Mouse (Mus musculus) erythroblast, embryonic 14.5 days (primary cell): ENCODE measurements around the gene Trmt61a. TPM values are rescaled to one million over a fixed set of nuclear protein-coding genes. Genes with fewer than 3 reads are reported as not detected.

Source experiments
- H3K27me3 ChIP-seq: 2 replicates; pipeline ENCODE4 v1.6.1; 2012; ENCODE audit warnings: inconsistent platforms; ENCODE audit not compliant: control insufficient read depth
- H3K36me3 ChIP-seq: 2 replicates; pipeline ENCODE4 v1.6.1; 2012; ENCODE audit warnings: mild to moderate bottlenecking, inconsistent platforms; ENCODE audit not compliant: control insufficient read depth
- H3K4me1 ChIP-seq: 2 replicates; pipeline ENCODE4 v1.6.1; 2012; ENCODE audit warnings: inconsistent platforms; ENCODE audit not compliant: control insufficient read depth
- H3K4me3 ChIP-seq: replicated peaks from 2 replicates; pipeline ENCODE3; 2012; ENCODE audit warnings: moderate library complexity, mild to moderate bottlenecking, inconsistent platforms
- H3K9me3 ChIP-seq: 2 replicates; pipeline ENCODE4 v1.6.1; 2012; ENCODE audit warnings: low read length, inconsistent platforms, mixed read lengths; ENCODE audit not compliant: control insufficient read depth
- GATA1 ChIP-seq: IDR thresholded peaks from 2 replicates; pipeline ENCODE4 v1.6.1; 2012; ENCODE audit warnings: low read length, inconsistent platforms, mixed read lengths
- TAL1 ChIP-seq: IDR thresholded peaks from 3 replicates; pipeline ENCODE4 v1.6.1; 2012; ENCODE audit warnings: low read length, inconsistent platforms, mixed read lengths
- polyA plus RNA-seq: library from polyadenylated mRNA; stranded (reverse); fragments of >175 nt; gene quantifications from 2 replicates; pipeline ENCODE4 v1.2.3, GENCODE M21; 2012

Trmt61a gene
- polyA plus RNA-seq, 1 experiment, result 0.96 TPM

DNA sequence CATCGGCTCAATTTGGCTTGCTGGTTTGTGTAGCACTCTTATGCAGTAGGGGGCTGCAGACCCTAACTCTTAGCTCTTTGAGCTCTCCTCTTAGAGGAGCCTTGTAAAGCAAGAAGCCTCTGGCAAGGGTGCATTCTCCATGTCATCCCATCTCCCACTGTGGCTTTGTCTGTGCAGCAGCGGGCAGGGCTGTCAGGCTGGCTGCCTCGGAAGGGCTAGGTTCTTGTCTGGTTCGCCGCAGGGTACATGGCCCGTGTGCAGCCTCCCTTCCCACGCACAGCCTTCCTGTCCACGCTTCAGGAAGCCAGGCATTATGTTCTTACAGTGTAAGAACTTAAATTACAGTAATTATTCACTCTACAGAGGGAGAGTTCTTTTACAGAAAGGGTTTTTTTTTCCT lies 40.8 kb downstream of the Trmt61a start:
- no peak for TF ChIP-seq TAL1
- no peak for TF ChIP-seq GATA1
- peaks cover 25% of the 10 kb centered on the region for H3K4me1 ChIP-seq
- H3K36me3 ChIP-seq, result peaks cover 17% of the 10 kb centered on the region
- H3K27me3 ChIP-seq, result no peaks in the 10 kb centered on the region
- no peak overlapping the region for H3K4me3 ChIP-seq
- H3K9me3 ChIP-seq, result peaks cover 7% of the 10 kb centered on the region

DNA sequence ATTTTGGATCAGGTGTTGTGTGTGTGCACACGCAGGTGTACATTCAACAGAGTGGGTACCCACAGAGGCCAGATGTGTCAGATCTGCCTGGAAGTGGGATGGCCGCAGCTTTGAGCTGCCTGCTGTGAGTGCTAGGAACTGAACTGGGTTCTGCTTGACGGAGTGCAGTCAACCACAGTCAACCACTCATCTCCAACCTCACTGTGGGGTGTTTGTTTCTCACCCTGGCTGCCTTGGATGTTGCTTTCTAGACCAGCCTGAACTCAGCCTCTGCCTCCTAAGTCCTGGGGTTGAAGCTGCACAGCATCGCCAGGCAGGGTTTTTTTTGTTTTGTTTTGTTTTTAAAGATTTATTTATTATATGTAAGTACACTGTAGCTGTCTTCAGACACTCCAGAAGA lies 42.3 kb downstream of the Trmt61a start:
- peaks cover 7% of the 10 kb centered on the region for H3K9me3 ChIP-seq
- no peaks in the 10 kb centered on the region for H3K27me3 ChIP-seq
- peaks cover 11% of the 10 kb centered on the region for H3K4me1 ChIP-seq
- TF ChIP-seq TAL1 (no peak), GATA1 (no peak)
- H3K4me3 ChIP-seq, result no peak overlapping the region
- peaks cover 30% of the 10 kb centered on the region for H3K36me3 ChIP-seq

DNA sequence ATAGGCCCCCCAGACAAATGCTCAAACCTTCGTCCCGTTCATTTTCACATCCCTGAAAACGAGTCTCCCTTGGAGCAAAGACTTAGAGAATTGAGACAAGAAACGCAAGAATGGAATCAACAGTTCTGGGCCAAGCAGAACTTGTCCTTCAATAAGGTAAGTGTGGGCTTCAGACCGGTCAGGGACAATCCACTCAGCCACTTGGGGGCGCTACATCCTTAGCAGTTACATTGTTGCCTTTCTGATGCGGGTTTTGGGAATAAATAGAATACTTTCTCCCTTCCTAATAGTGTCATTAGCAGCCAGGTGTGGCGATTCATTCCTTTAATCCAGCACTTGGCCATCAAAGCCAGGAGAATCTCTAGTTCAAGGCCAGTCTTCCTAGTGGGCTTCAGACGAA lies 44.7 kb downstream of the Trmt61a start:
- H3K27me3 ChIP-seq, result no peaks in the 10 kb centered on the region
- no peak overlapping the region for H3K4me3 ChIP-seq
- TF ChIP-seq TAL1, result no peak
- no peak for TF ChIP-seq GATA1
- no peaks in the 10 kb centered on the region; the same call in 1 of the 2 replicates for H3K4me1 ChIP-seq
- no peaks in the 10 kb centered on the region for H3K9me3 ChIP-seq
- peaks cover 43% of the 10 kb centered on the region for H3K36me3 ChIP-seq

DNA sequence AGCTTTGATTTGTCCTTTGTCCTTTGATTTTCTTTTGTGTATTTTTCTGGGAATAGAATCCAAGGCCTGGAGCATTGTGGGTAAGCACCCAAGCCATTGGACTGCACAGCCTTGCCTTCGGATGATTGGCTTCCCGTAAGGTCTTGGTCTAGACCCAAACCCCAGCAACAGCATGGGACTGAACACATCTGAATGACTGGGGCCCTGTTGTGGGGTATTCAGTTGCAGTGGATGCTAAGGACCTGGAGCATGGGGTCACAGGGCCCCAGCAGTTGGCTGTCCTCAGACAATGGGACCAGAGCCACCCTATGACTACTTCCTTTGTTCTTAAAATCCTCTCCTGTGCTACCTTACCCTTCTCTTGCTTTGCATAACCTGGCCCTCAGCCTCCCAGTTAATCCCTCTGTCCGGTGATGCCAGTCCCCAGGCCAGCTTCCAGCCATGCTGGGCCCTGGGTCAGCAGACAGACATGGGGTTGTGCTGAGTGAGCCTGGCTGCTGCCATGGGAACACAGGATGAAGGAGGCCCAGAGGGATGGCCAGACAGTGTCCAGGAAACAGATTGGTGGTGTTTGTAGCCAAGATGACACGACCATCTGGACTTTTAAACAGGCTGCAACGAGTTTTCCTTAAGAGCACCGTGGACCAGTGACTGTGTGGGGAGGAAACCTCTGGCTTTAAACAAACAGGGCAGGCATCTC lies 46.9 kb downstream of the Trmt61a start:
- H3K27me3 ChIP-seq, result no peaks in the 10 kb centered on the region
- H3K4me3 ChIP-seq, result no peak overlapping the region
- H3K9me3 ChIP-seq, result no peaks in the 10 kb centered on the region
- no peak for TF ChIP-seq GATA1
- no peak for TF ChIP-seq TAL1
- H3K4me1 ChIP-seq, result no peaks in the 10 kb centered on the region
- peaks cover 52% of the 10 kb centered on the region for H3K36me3 ChIP-seq

DNA sequence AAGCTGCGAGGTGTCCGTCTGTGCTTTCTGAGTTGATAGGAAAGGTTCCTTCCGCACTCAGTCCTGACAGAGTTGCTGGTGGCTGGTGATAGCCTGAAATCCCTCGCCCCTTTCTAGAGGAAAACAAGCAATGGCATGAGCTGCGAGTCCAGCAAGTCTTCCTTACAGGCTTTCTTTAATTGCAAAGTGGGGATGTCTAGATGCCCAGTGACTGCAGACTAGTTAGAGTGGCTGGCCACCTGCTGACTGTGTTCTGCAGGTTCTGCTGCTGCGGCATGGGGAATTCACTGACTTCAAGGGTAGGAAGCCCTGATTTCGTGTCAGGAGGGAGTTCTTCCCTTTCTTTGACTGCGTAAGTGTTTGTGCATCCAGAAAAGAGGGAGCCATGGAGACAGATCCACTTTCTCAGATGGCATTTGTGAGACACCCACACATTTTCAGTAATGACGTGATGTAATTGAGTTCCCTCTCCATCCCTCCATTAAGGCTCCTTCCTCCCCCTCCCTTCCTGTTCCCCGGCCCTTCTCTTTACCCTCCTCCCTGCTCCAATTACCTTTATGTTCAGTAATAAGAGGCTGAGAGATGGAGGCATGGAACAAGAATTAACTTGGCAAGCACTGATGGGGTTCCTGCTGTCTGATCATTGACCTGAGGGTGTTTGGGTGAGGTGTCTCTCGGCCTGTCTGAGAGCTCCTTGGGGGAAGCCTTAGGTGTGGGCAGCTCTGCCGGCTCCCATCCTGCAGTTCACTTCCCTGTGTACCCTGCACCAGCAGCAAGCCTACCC lies 47.6 kb downstream of the Trmt61a start:
- Histone ChIP-seq H3K9me3 (no peaks in the 10 kb centered on the region), H3K4me3 (no peak overlapping the region), H3K27me3 (no peaks in the 10 kb centered on the region), H3K36me3 (peaks cover 52% of the 10 kb centered on the region), H3K4me1 (no peaks in the 10 kb centered on the region)
- TF ChIP-seq TAL1 (no peak), GATA1 (no peak)

DNA sequence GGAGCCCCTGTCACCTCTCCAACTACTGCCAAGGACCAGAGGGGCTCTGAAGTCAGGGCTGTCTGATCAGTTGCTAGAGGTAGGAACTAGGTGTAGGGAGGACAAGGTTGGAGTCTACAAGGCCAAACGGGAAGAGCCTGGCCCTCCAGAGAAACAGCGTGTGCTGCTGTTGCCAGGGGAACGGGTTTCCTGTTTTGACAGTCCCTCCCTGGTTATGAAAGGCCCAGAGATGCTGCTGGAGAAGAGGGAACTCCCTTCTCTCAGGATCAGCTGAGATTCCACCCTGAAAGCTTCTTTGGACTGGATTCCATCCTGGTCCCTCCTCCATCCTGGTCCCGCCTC lies 48.2 kb downstream of the Trmt61a start:
- Histone ChIP-seq H3K4me3 (no peak overlapping the region), H3K4me1 (no peaks in the 10 kb centered on the region), H3K27me3 (no peaks in the 10 kb centered on the region), H3K36me3 (peaks cover 54% of the 10 kb centered on the region), H3K9me3 (no peaks in the 10 kb centered on the region)
- TF ChIP-seq GATA1, result no peak
- no peak for TF ChIP-seq TAL1

DNA sequence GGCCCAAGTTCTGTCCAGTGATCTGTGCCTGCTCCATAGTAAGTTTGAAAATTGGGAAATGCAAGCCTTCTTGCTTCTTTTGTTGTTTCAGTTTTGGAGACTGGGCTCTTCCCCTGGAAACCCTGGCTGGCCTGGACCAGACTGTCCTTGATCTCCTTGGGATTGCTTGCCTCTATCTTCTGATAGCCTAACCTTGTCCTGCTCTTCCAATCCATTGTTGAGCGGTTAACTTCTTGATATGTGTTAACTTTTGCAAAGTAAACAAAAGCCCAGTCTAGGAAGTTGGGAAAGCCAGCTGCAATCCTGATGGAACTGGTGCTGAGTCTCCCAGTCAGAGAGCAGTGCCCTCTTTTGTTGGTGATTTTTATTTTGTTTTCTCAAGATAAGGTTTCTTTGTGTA lies 50.1 kb downstream of the Trmt61a start:
- H3K27me3 ChIP-seq, result no peaks in the 10 kb centered on the region
- TF ChIP-seq GATA1, result no peak
- TF ChIP-seq TAL1, result no peak
- H3K4me3 ChIP-seq, result no peak overlapping the region
- peaks cover 13% of the 10 kb centered on the region for H3K4me1 ChIP-seq
- H3K36me3 ChIP-seq, result peaks cover 60% of the 10 kb centered on the region
- H3K9me3 ChIP-seq, result no peaks in the 10 kb centered on the region

DNA sequence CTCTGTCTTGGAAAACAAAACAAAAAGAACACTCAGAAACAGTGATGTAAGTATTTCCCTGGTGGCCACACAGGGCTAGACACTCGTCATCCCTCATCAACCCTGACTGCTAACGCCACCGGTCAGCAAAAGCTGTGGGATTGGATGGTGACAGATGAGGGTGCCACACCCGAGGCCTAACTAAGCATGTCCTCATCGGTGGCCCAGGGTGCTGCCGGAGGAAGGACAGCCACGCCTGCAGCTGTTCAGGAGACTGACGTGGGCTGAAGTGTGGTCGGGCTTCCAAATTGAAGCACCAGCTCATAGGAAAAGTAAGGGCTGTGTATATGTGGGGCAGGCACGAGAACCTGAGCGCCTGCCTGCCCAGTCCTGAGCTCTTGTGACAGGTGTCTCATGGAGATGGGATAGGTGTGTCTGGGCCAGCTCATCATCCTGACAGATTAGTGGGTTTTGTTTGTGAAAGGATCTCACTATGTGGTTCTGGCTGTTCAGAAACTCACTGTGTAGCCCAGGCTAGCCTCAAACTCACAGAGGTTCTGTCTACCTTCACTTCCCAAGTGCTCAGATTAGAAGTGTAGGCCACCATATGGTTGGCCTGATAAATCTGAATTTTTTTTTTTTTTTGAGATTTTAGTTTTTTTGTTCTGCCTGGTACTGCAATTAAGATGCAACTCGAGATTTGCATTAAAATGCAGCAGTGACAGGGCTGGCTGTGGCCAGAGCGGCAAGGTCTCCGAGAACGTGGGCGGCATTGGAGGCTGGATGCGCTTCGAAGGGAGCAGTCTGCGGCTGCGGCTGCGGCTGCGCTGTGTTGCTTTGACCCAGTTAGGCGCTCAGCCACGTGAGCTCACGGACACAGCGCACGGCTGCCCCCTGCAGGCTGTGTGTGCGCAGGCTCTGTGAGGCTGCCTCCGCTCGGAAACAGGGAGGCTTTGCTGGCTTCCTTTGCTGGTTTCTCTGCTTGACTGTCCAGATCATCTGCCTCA lies 54.2 kb downstream of the Trmt61a start:
- no peaks in the 10 kb centered on the region for H3K27me3 ChIP-seq
- H3K4me3 ChIP-seq, result no peak overlapping the region
- TF ChIP-seq TAL1 (no peak), GATA1 (no peak)
- H3K9me3 ChIP-seq, result no peaks in the 10 kb centered on the region
- peaks cover 13% of the 10 kb centered on the region for H3K4me1 ChIP-seq
- H3K36me3 ChIP-seq, result peaks cover 36% of the 10 kb centered on the region

DNA sequence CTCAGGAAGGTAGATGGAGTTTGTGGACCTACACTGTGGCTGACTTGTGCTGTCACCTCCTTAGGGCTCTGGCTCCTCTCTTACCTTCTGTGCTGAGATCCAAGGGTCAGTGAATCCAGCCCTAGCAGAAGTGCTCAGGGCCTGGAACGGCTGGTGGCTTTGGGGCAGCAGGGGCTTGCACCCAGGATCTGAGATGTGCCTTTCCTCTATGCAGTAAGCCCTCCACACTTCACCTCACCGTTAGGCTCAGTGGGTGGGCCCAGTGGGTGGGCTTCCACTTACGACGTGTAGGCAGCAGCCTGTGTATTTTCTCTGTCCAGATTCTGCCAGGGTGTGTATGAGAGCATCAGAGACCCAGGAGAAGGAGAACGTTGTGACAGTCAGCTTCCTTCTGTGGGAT lies 55.0 kb downstream of the Trmt61a start:
- H3K36me3 ChIP-seq, result peaks cover 30% of the 10 kb centered on the region
- H3K4me1 ChIP-seq, result peaks cover 13% of the 10 kb centered on the region
- no peak for TF ChIP-seq TAL1
- H3K27me3 ChIP-seq, result no peaks in the 10 kb centered on the region
- H3K9me3 ChIP-seq, result no peaks in the 10 kb centered on the region
- H3K4me3 ChIP-seq, result no peak overlapping the region

Other genes with a start within 250 kb of the Trmt61a start
- gene Tnfaip2, start 235.6 kb upstream of the Trmt61a start, polyA plus RNA-seq, result 9.0 and 12.3 TPM in 2 replicates
- not detected in 2 replicates for gene Gm266, start 192.3 kb upstream of the Trmt61a start, polyA plus RNA-seq
- 16.6 and 23.0 TPM in 2 replicates for gene Eif5, start 140.1 kb upstream of the Trmt61a start, polyA plus RNA-seq
- 2.0 and 2.4 TPM in 2 replicates for gene Mark3, start 103.6 kb upstream of the Trmt61a start, polyA plus RNA-seq
- 0.38 and 0.69 TPM in 2 replicates for gene Ckb, start 5.8 kb upstream of the Trmt61a start, polyA plus RNA-seq
- 0.63 and 1.1 TPM in 2 replicates for gene Bag5, start 35.2 kb downstream of the Trmt61a start, polyA plus RNA-seq
- gene Apopt1, start 35.2 kb downstream of the Trmt61a start, polyA plus RNA-seq, result 7.8 and 8.4 TPM in 2 replicates
- 2.9 and 3.9 TPM in 2 replicates for gene Klc1, start 80.7 kb downstream of the Trmt61a start, polyA plus RNA-seq
- 0.85 and 1.6 TPM in 2 replicates for gene Xrcc3, start 135.8 kb downstream of the Trmt61a start, polyA plus RNA-seq
- 1.7 TPM in 2 replicates for gene Zfyve21, start 136.1 kb downstream of the Trmt61a start, polyA plus RNA-seq
- 0.79 and 0.81 TPM in 2 replicates for gene Ppp1r13b, start 230.0 kb downstream of the Trmt61a start, polyA plus RNA-seq